Mouse (Mus musculus): ENCODE measurements around the gene Tenm4. TPM values are rescaled to one million over a fixed set of nuclear protein-coding genes. Genes with fewer than 3 reads are reported as not detected.

Gene Tenm4
- total RNA-seq, 2 experiments from 2014 or later = 127 to 178 TPM

- DNase-seq (ENCODE audit: low spot score in 2 of 2) = no peak
- intact Hi-C loops (cut with DNase I) = no loop called here
Measured at GRCm38 (mm10) chr7:96651055-96651454, 480.0 kb downstream of the Tenm4 start.

- intact Hi-C loops (cut with DNase I) = no loop called here
- peak; percentile 49 to 71 for DNase-seq (ENCODE audit: low spot score in 2 of 2)
Measured at GRCm38 (mm10) chr7:96651626-96652341, 480.7 kb downstream of the Tenm4 start.

GRCm38 (mm10) chr7:96652844-96653243 is 481.8 kb downstream of the Tenm4 start:
- intact Hi-C loops (cut with DNase I) = no loop called here
- no peak for DNase-seq (ENCODE audit: low spot score in 2 of 2)

GRCm38 (mm10) chr7:96654206-96654605 is 483.2 kb downstream of the Tenm4 start:
- intact Hi-C loops (cut with DNase I) = no loop called here
- DNase-seq (ENCODE audit: low spot score in 2 of 2) = no peak

GRCm38 (mm10) chr7:96655096-96655716 is 484.2 kb downstream of the Tenm4 start:
- DNase-seq (ENCODE audit: low spot score in 2 of 2) = no peak
- intact Hi-C loops (cut with DNase I) = no loop called here

GRCm38 (mm10) chr7:96657101-96657830 is 486.2 kb downstream of the Tenm4 start:
- DNase-seq (ENCODE audit: low spot score in 2 of 2) = no peak
- intact Hi-C loops (cut with DNase I) = no loop called here

- intact Hi-C loops (cut with DNase I) = no loop called here
- DNase-seq (ENCODE audit: low spot score in 2 of 2) = no peak
Measured at GRCm38 (mm10) chr7:96657857-96658580, 487.0 kb downstream of the Tenm4 start.

- DNase-seq (ENCODE audit: low spot score in 2 of 2) = no peak
- intact Hi-C loops (cut with DNase I) = no loop called here
Measured at GRCm38 (mm10) chr7:96660907-96661306, 489.9 kb downstream of the Tenm4 start.

- no peak for DNase-seq (ENCODE audit: low spot score in 2 of 2)
- intact Hi-C loops (cut with DNase I) = no loop called here
Measured at GRCm38 (mm10) chr7:96661352-96662169, 490.5 kb downstream of the Tenm4 start.

GRCm38 (mm10) chr7:96663336-96663735 is 492.3 kb downstream of the Tenm4 start:
- no peak for DNase-seq (ENCODE audit: low spot score in 2 of 2)
- intact Hi-C loops (cut with DNase I) = no loop called here

GRCm38 (mm10) chr7:96666366-96666896 is 495.4 kb downstream of the Tenm4 start:
- intact Hi-C loops (cut with DNase I) = no loop called here
- DNase-seq (ENCODE audit: low spot score in 2 of 2) = no peak

GRCm38 (mm10) chr7:96667688-96668087 is 496.6 kb downstream of the Tenm4 start:
- no peak for DNase-seq (ENCODE audit: low spot score in 2 of 2)
- intact Hi-C loops (cut with DNase I) = no loop called here

- no peak for DNase-seq (ENCODE audit: low spot score in 2 of 2)
- intact Hi-C loops (cut with DNase I) = no loop called here
Measured at GRCm38 (mm10) chr7:96670095-96670494, 499.0 kb downstream of the Tenm4 start.

- intact Hi-C loops (cut with DNase I) = no loop called here
- DNase-seq (ENCODE audit: low spot score in 2 of 2) = no peak
Measured at GRCm38 (mm10) chr7:96672322-96672914, 501.4 kb downstream of the Tenm4 start.

GRCm38 (mm10) chr7:96677082-96677481 is 506.0 kb downstream of the Tenm4 start:
- intact Hi-C loops (cut with DNase I) = no loop called here
- DNase-seq (ENCODE audit: low spot score in 2 of 2) = peak in 1 of 2 experiments; percentile 48

- DNase-seq (ENCODE audit: low spot score in 2 of 2) = no peak
- intact Hi-C loops (cut with DNase I) = no loop called here
Measured at GRCm38 (mm10) chr7:96678236-96678635, 507.2 kb downstream of the Tenm4 start.

GRCm38 (mm10) chr7:96679746-96680145 is 508.7 kb downstream of the Tenm4 start:
- intact Hi-C loops (cut with DNase I) = no loop called here
- DNase-seq (ENCODE audit: low spot score in 2 of 2) = no peak

GRCm38 (mm10) chr7:96680405-96680804 is 509.4 kb downstream of the Tenm4 start:
- intact Hi-C loops (cut with DNase I) = no loop called here

GRCm38 (mm10) chr7:96681808-96682207 is 510.8 kb downstream of the Tenm4 start:
- DNase-seq (ENCODE audit: low spot score in 2 of 2) = no peak
- intact Hi-C loops (cut with DNase I) = no loop called here

More at GRCm38 (mm10) chr7:96680405-96680804, 509.4 kb downstream of the Tenm4 start:
- DNase-seq (ENCODE audit: low spot score in 2 of 2) = peak; percentile 42 to 48
